Comparison of ENCODE assay signal across 7 mouse cellular contexts in genomic region chr12:120028089-120028959, GRCm38 (mm10).
A peak's percentile ranks its signal among the peaks of the same experiment; 100 is the strongest.
DNase-seq lines count a peak whose midpoint lies in the region; ATAC-seq and TF ChIP-seq lines count a peak whose summit lies in the region.
"Not testable (repeated sequence)": the region's sequence is repeated elsewhere in the genome, so short reads cannot be mapped to it uniquely, and the experiment has no call there.

No protein-coding gene starts in this region.

- H3K27ac ChIP-seq in intestine, embryonic 14.5 days (ENCODE audit: low read depth); midbrain, embryonic 11.5 days (ENCODE audit: low read depth, low read length): not testable (repeated sequence)

- POLR2A ChIA-PET in Patski (lab: Charles Lee), result not testable (repeated sequence)

- H3K9me3 ChIP-seq in intestine, embryonic 14.5 days (ENCODE audit: control insufficient read depth, low read length); midbrain, embryonic 11.5 days (ENCODE audit: control insufficient read depth, low read length): not testable (repeated sequence)

- DNase-seq in Patski (ENCODE audit: low read depth, low spot score), result peak; percentile 27
- DNase-seq in cerebellum, postnatal 14 days, result peak; percentile 40 to 49
- DNase-seq in gastrocnemius, adult 18-20 months (ENCODE audit: low spot score), result peak; percentile 95
- DNase-seq in intestine, embryonic 14.5 days (ENCODE audit: low spot score), result not testable (repeated sequence)
- DNase-seq in left cerebral cortex, adult 9 months (ENCODE audit: low spot score in 2 of 2), result peak; percentile 58 to 70
- DNase-seq in midbrain, embryonic 11.5 days (ENCODE audit: low spot score, missing footprints), result peak; percentile 96
- peak; percentile 83 for DNase-seq in spleen, adult 12 weeks (ENCODE audit: low spot score)

- 86% methylated on average over 15 of the region's 15 CpGs for WGBS in intestine, embryonic 14.5 days
- 81% methylated on average over 15 of the region's 15 CpGs for WGBS in midbrain, embryonic 11.5 days

- H3K4me3 ChIP-seq in intestine, embryonic 14.5 days (ENCODE audit: low read depth, low read length); midbrain, embryonic 11.5 days (ENCODE audit: low read depth, low read length): not testable (repeated sequence)

- in situ Hi-C loops in Patski (cut with MboI; ENCODE audit: low pct_unique_long_range_greater_than_20kb), result not testable (repeated sequence)

- TF ChIP-seq CTCF in Patski (IDR thresholded peaks at IDR 0.05), result peak; percentile 33

- H3K4me1 ChIP-seq in intestine, embryonic 14.5 days (replicated peaks; ENCODE audit: control insufficient read depth, insufficient read depth, low read length); midbrain, embryonic 11.5 days (ENCODE audit: control insufficient read depth, insufficient read depth, low read length): not testable (repeated sequence)

- not testable (repeated sequence) for H3K36me3 ChIP-seq in intestine, embryonic 14.5 days (ENCODE audit: control insufficient read depth, insufficient read depth, low read length); midbrain, embryonic 11.5 days (ENCODE audit: control insufficient read depth, insufficient read depth, low read length)

- H3K4me2 ChIP-seq in intestine, embryonic 14.5 days (ENCODE audit: low read length); midbrain, embryonic 11.5 days: not testable (repeated sequence)

- not testable (repeated sequence) for ATAC-seq in Patski
- ATAC-seq in intestine, embryonic 14.5 days (replicated peaks; ENCODE audit: low FRiP score, low TSS enrichment, low read depth), result 0 out of 2 replicates have a peak, but pooled peaks have one; percentile 55
- peak; percentile 44; the same call in 1 of the 2 replicates for ATAC-seq in midbrain, embryonic 11.5 days (ENCODE audit: low FRiP score)

- not testable (repeated sequence) for H3K27me3 ChIP-seq in Patski; intestine, embryonic 14.5 days (replicated peaks; ENCODE audit: control insufficient read depth, insufficient read depth, low read length); midbrain, embryonic 11.5 days (ENCODE audit: control insufficient read depth, insufficient read depth, low read length)

- CTCF ChIA-PET in Patski (lab: Charles Lee), result not testable (repeated sequence)

- not testable (repeated sequence) for H3K9ac ChIP-seq in intestine, embryonic 14.5 days (ENCODE audit: low read length); midbrain, embryonic 11.5 days (ENCODE audit: low read length)
